Mouse (Mus musculus) gastrocnemius, adult 18-20 months (tissue): ENCODE data around the gene Kcna5. TPM values are rescaled to one million over a fixed set of nuclear protein-coding genes. Genes with fewer than 3 reads are reported as not detected.

Experiments used
- DNase-seq: peaks from one replicate; pipeline ENCODE4 v3.0.0; 2021; ENCODE audit warnings: low spot score
- total RNA-seq, 2 experiments: library from RNA; stranded (reverse); gene quantifications; 2 replicates each; pipeline ENCODE4 v1.2.3; 2021

The Kcna5 gene
- total RNA-seq, 2 experiments from 2014 or later = 4.0 to 5.9 TPM

DNA sequence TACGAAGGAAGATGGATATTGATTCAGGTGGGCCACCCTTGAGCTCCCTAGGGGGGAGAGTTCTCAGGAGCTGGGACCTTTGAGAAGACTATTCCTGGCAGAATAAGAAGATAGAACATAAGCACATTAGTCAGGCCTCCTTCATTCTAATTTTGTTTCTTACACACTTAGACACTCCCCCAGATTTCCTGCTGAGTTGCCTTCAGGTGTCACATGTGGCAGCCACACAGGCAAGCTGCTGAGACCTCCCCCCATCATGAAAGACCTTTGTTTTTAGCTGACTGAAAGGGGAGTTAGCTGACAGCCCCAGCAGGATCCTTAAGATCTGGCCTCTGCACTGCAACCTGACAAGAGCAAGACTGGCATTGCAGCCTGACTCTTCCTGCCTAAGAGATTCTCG, 2.3 kb upstream of the Kcna5 start:
- no peak for DNase-seq

DNA sequence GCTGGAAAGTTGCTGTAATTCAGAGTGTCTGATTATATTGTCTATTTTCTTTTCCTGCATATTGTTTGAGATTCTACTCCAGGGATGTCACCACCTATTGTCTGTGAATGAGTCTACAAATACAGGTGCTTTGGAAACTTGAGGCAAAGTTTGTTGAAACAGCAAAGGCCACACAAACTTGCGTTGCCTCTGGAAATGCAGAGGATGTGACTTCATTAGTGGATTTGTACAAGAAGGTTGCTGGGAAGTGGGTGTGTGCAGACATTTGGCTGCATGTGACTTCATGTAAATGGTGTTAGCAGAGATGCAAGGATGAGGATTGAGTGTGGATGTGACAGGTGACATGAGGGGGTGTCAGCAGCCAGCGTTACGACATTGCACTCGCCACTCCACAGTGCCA, 1.7 kb upstream of the Kcna5 start:
- no peak for DNase-seq

DNA sequence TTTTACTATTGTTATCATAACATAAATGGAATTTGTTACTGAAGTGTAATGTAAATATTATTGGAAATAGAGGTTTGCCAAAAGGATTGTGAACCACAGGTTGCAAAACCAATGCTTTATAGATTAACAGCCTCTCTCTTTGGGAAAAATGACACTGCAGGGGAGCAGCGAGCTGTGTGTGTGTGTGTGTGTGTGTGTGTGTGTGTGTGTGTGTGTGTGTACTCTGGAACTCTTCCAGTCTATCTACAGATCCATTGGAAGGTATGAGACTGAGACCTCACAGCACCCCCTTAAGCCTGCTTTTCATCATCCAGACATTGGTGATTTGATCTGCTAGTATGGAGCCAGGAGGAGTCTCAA, 679 bp upstream of the Kcna5 start:
- DNase-seq = no peak

DNA sequence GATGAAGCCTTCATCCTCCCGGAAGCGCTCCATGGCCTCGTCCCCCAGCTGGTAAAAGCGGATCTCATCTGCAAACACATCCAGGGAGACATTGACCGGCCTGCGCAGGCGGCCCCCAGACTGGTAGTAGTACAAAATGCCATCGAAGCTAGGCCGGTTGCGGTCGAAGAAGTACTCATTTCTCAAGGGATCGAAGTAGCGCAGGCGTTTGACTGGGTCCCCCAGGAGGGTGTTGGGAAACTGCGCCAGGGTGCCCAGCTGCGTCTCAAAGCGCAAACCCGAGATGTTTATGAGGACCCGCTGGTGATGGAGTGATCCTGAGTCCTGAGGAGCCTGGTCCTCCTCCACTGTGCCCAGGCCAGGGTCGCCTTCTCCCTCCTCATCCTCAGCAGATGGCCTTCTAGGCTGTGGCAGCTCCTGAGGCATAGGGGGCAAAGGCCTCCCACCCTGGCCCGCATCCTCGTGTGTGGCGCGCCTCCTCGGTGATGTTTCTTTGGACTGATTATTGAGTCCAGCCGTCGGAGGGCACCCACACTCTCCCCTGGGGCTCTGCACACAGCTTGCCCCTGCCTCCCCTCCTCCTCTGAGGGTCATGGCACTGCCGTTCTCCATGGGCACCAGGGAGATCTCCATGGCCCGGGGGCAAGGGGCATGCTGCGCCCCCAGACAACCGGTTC, 543 bp downstream of the Kcna5 start:
- no peak for DNase-seq

- DNase-seq = no peak
These were observed 3.9 kb downstream of the Kcna5 start for GRCm38 (mm10) chr6:126531306-126531705.

GRCm38 (mm10) chr6:126530019-126530418, 5.2 kb downstream of the Kcna5 start:
- no peak for DNase-seq

GRCm38 (mm10) chr6:126514720-126515119, 20.5 kb downstream of the Kcna5 start:
- DNase-seq = no peak

DNA sequence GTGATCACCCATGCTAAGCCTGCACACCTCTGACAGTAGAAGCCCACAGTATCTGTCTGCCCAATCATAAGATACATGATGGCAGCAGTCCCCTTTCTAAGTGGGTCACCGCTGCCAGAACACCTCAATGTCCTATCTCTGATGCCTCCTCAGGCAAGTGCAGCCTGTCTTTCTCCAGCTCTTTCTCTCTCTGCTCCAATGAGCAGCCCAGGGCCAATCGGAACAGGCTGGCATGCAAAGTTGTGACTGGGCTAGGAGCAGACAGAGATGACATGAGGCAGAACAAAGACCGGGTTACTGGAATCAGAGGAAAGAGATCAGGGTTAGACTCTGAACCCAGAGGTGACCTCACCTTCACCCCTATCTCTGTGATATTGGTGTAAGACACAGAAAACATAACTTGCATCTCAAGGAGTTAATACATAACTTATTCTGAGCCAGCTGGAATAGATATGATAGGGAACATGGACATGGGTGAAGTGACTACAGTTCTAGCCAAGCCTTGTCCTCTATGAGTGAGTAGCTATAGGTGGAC, 21.4 kb downstream of the Kcna5 start:
- DNase-seq = no peak

GRCm38 (mm10) chr6:126513154-126513553, 22.1 kb downstream of the Kcna5 start:
- no peak for DNase-seq

DNA sequence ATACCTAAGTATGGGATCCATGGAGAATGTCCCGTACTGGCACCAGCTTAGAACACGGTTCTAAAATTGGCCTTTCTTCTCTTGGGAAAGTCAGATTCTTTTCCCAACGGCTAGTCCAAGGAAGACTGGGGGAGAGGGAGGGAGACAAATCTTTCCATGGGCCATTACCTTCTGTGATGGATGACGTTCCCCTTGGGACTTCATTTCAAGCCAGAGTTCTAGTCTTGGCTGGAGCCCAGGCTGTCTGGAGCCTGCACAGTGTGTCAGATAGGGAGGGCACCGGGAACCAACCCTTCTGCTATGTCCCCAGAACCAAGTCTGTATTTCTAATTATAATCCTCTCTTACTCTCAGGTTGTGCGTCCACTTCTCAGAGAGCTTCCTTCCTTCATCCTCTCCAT, 26.5 kb downstream of the Kcna5 start:
- no peak for DNase-seq

GRCm38 (mm10) chr6:126503920-126504319, 31.3 kb downstream of the Kcna5 start:
- DNase-seq = no peak

DNA sequence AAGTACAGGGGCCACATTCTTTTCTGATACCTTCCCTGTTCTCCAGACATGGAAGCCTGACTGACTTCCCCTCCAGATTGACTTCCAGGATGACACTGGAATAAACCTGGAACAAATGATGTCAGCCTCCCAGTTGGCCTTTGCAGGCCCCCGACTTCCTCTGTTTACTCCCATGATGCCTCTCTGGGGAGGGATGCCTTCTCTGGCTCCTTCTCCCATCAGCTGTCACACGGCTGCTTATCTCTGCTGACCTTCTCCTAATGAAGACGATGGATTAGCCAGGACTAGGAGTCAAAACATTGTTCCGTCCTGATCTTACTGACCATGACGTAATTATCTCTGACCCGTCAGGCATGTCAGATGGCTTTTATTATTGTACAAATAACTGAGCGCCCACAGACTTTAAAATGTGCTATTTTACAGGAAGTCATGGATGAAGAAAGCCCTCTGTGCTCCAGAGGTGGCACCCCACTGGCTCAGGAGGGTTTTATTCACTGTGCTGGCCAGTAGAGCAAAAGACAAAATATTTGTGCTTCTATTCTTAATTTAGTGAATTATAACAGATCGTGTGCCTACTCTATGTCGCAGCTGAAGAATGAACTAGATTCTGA, 32.4 kb downstream of the Kcna5 start:
- peak; percentile 21 for DNase-seq

DNA sequence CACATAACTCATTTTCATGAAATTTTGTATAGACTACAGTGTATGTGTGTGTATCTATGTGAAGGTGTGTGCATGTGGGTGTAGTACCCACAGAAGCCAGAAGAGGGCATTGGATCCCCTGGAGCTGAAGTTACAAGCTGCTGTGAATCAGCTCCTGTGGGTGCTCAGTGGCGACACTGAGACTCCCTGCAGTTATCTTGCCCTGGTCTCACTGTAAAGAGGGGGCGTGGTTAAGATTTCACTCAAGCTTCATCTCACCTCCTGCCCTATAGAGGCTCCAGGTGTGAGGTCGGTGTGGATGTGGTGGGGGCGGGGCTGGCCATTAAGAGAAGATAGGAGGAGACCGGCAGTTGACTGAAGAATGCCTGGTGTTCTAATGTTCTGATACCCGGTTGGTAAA, 34.2 kb downstream of the Kcna5 start:
- no peak for DNase-seq

DNA sequence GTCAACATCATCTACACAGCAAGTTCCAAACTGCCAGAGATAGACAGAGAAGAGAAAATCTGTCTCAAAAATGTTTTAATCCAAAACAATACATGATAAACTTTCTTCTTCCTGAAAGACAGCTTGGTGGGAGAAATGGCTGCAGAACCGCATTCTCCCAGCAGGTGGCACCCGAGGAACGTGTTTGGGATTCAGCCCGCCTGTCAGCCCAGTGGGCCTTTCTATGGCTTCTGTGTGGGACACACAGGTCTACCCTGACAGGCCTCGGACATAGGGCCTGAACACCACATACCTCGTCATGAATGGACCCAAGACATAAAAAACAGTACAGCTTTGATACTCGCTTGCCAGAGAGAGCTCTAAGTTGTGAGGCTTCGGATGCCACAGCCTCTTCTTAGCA, 35.1 kb downstream of the Kcna5 start:
- DNase-seq = peak; percentile 72

GRCm38 (mm10) chr6:126497878-126498277, 37.3 kb downstream of the Kcna5 start:
- peak; percentile 29 for DNase-seq

DNA sequence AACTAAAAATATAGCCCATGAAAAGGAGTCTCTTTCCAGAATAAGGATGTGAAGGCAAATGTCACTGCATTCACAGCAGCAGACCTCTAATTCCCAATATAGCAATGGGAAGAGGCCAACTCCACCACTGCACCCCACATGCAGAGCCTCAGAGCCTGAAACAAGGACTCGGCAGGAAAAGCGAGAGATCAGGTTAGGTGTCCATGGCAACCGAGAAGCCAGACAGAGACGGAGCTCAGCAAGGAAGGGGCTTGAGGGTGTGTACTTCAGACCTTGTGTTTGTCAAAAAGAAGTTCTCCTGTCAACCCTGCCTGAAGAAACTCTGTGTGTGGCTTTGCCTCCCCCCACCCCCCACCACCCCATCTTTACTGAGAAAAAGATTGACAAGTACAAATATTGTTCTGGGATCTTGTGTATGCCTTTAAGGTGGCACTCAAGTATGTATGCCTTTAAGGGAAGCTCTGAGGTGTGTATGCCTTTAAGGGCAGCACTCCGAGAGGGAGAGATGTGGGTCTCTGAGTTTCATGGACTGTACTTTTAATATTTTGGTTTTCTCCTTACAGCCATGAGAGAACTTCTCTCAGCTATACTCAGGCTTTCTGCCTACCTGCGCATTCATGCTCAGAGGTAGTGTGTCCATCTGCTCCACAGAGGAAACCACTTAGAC, 37.9 kb downstream of the Kcna5 start:
- no peak for DNase-seq

- no peak for DNase-seq
These were observed 48.1 kb downstream of the Kcna5 start for GRCm38 (mm10) chr6:126487136-126487535.

DNA sequence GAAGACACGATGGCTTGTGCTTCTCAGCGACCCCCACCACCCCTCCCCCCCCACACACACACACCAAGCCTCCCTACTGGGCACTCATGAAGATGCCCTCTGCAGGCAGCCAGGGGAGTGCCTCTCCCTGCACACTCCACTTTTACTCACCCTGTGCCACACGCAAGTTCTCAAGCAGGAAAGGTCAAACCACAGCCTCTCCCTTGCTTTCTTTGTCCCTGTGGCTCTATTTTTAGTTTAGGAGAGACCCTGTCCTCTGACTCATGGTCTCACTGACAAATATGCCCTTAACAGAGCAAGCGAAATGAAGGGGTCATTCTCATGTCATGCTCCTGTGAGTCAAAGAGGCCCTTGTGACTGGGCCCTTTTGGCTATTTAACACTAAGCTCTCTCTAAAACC, 50.3 kb downstream of the Kcna5 start:
- DNase-seq = no peak

DNA sequence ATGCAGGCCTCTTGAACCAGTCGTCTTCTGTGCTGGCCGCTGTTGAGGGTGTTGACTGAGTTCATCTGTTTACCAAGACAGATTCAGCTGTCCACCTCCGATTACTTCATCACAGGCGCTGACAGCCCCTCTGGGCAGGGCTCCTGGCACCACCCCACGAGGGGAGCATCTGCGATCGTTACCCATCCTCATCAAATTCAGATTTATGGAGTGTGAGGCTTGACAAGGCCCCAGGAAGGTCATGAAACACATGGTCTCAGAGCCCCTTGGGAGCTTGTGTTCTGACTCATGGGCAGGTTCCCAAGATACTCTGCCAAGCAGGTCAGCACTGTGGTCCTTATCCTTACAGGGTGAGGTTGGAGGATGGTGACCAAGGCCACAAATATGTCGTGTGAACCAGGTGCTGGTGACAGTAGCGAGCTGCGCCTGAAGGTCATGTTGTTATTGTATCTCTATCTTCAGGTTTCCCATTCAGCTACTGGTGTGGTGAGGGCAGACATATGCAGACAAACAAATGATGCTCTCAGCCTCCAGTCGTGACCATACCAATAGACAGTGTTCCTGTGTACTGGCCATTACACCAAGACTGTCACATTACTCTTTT, 51.8 kb downstream of the Kcna5 start:
- peak; percentile 79 for DNase-seq
